Mouse (Mus musculus): ENCODE data around the gene Lsmem1. TPM values are rescaled to one million over a fixed set of nuclear protein-coding genes. Genes with fewer than 3 reads are reported as not detected.

Gene Lsmem1
- total RNA-seq (2021), result 1 to 10 TPM in 1 of 2 experiments, under 1 TPM in 1; 0.45 to 2.3 TPM
- long read RNA-seq, experiment 1, result 0 reads
- long read RNA-seq, experiment 2, result 0 reads

DNA sequence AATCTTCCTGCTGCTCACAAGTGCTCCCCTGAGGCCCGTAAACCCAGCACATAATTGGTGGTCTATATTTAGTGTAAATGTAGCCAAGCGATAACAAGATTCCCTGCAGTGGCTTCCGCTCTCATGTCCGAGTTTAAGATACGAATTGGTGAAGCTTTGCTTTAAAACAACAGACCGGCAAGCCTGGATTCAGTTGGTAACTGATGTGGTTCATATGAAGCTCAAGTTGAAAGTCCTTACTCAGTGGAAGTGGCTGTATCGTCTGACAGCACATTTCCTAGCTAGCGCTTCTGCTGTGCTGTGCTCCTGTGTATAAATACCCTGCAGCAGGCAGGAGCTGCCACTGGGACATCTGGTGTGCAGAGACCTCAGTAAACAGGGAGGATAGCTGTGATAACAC is at the start of gene Lsmem1:
Gene Lsmem1, minus strand, starts transcription at position 189 of the 400 bp plus-strand sequence.
- DNase-seq, result no peak

DNA sequence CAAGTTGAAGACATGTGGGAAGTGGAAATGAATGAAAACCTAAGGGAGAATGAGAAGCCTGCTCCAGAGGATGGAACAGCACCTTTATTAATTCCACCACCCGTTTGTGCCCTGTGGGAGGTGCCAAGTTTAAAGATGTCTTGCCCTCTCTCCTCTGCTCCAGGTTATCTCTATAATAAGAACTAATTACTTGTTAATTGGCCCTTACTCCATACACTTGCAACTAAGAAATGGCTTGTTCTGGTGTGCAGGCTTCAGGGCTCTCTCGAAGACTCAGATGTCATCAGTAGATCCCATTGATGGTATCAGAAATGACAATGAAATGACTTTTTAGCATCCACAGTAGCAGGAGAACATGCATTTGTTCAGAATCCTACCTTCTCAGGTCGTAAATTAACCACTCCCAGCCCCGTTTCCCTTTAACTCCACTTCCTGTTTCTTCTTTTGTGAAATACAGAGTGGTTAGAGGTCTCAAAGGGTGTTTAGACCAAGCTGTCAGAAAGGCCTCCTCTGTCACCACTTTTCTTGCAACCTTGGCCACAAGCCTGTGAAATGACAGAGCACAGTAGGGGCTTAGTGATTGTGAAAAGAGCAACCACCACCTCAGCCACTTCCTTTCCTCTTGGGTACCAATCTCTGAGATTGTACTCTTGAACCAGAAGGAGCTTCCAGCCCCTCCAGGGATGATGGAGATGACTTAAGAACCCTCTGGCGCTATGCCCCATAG is 49.3 kb upstream of the Lsmem1 start, which contains the start of gene Ifrd1:
Gene Ifrd1, minus strand, starts transcription at position 51 of the 727 bp plus-strand sequence.
- no peak for DNase-seq

DNA sequence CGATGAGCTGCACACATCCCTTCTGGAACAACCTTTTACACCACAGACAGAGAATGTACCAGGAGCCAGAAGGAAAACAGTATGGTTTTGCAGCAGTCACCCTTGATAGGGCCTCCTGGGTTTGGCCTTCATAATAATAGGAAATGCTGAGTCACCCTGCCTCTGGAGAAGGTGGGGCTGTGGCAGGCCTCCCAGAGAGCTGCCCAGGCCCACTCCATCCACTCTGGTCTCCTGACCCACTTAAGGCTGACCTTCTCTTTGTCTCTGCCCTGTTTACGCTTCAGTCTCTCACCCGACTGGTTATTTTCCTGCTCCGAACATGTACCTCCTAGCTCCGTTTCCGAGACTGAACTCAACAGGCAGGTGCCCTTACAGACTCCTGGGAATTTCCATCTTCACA is 48.7 kb upstream of the Lsmem1 start:
- peak; percentile 67 for DNase-seq

DNA sequence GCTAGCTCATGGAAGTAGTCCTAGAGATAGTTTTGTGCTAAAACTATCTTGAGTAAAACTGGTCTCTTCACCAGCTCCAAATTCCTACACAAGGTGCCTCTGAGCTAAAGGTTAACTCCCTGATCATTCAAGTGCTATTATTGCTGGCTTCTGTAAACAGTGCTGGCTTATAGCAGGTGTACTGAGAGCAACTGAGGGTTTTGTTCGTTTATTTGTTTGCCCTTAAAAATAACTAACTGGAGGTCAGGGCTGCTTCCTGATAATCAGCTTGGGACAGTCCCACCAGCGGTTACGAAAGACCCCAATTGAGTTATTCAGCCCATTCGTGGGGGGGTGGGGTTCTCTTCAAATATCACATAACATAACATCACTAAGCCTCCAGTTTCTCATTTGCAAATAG is 48.1 kb upstream of the Lsmem1 start:
- no peak for DNase-seq

DNA sequence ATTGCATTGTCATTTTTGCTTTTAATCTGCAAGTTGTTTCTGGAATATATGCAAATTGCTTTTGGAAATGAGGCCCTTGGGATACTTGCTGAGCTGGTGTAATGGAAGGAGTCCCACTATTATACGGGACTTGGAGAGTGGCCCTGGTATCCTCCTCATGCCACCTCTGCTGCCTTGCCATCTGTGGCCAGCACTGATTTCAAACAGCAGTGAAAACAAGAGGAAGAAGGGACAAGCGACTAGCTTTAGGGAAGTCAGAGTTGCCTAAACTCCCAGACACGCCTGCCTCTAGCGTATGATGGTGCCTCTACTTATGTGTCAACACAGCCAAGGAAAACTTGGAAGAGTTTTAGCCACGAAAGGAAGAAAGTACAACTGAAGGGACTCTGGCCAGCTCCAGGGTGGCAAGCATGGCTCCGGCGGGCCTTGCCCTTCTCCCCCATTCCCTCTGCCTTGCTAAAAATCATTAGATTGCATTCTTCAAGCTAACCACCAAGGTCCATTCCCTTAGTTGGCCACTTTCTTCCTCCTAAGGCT is 46.2 kb upstream of the Lsmem1 start:
- peak; percentile 20 for DNase-seq

DNA sequence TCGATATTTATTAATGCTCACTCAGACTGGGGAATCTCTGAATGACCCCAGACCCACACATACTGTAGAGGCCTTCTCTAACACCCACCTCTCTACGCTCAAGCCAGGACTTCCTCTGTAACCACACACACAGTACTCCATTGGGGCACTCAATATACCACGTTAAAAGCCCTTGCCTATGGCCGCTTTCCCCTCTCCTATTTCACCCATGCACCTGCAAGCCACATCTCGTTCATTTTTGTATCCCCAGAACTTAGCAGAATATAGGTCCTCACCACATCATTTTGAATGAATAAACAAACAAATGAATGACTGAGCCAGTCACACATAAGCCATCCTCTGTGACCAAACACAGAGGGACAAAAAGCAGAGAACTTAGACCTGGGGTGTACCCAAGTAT is 45.6 kb upstream of the Lsmem1 start:
- no peak for DNase-seq

DNA sequence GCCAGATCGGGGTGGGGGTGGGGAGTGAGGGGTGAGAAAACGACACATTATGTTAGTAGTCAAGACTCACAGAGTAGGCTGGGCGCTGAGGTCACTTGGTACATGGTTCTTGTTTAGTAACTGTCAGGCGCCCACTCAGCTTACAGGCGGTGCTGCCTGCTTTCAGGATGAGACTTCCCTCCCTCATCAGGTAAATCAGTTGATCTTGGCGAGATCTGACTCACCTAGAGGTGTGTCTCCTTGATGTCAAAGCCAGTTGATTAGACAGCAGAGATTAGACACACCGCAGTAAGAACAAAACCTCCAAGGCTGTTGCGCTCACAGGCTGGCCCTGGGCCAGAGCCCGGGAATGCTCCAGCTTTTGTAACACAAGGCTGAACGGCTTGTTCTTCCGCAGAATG is 44.5 kb upstream of the Lsmem1 start:
- peak; percentile 91 for DNase-seq

DNA sequence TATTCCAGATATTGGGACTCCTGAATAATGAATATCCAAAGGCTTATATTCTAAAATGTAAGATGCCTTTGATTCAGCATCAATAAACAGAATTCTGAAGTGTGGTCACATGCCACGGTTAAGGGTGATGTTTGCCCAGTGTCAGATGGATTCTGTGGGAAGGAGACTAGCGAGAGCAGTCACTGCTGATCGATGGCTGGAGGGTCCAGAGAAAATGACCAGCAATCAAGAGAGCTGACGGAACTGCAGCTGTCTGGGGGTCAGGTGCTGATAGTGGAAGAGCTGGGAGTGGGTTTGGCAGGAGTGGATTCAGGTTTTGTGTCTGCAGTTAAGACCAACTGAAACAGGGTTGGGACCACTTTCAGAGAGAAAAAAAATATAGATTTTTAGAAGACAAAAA is 44.0 kb upstream of the Lsmem1 start:
- no peak for DNase-seq

DNA sequence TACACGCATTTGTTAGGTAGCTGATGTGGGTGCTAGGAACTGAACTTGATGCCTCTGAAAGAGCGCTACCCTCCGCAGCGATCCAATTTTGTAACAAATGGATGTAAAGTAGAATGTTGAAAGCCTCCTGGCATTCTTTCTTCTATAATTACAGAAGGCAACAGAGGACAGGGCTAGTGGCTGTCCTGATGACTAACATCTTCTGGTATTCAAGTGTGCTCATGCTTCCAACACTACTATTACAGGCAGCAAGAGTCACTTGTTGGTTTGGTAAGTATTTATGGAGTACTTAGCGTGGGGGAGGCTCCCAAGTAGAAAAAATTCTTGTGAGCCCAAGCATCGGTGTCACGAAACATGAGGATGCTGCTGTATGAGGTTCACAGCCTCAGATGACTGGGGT is 39.9 kb upstream of the Lsmem1 start:
- no peak for DNase-seq

DNA sequence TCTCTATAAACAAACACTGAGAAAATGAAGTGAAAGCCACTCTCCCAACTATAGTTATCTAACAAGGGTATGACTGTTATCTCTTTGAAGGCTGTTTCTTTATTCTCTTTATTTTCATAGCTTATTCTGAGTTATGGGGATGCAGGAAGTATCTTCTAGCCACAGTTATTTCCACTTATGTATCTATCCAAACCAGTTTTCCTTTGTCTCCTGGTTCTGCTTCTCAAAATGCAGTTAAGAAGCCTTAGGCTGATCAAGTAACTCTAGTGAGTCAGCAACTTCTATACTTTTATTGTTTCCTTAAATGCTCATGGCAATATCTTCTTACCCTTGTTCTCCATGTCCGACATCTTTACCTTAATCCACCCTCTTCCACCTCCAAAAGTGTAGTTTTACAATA is 32.9 kb upstream of the Lsmem1 start:
- DNase-seq, result no peak

DNA sequence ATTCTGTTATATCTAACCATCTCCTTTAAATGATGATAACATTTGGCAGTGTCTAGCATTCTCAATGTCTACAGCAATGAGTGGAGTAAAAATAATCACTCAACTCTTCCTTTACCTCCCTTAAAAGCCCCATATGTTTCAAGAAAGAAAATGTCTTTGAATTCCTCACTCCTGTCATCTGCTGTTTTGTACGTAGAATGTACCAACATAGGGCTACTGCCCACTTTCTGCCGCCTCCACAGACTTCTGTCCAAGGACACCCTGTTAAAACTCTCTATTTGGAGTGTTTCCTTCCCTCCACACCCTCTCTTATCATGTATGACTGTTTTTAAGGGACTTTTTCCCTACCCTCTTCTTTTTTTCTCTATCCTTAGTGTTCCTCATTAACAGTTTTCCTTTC is 32.3 kb upstream of the Lsmem1 start:
- no peak for DNase-seq

DNA sequence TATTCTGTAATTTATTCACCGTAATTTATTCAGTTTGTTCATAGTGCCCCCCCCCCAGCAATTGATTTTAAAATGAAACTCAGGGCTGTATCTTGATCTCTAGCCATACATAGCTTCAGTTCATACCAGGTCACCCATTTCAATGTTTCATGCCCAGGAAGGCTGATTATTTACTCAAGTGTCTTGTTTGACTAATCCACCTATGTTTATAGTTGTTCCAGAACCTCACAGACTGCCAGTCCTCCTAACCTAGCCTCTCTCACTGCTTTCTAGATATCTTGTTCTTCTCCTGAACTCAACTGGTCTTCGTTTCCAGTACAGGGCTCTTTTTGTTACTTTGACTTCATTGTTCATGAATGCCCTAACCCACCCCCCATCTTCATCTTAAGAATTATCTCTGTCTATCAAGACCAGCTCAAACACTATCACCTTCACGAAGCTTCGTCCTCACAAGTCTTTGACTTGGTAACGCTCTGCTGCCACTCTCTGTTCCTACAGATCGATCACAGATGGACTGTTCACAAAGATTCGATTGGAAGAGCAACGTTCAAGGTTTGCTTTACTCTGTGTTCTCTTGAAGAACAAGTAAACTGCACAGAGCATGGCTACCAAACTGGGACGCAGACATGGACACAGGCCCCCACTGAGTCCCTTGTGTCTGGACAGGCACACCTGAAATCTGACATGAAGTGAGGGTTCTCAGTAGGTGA is 25.0 kb upstream of the Lsmem1 start:
- no peak for DNase-seq

DNA sequence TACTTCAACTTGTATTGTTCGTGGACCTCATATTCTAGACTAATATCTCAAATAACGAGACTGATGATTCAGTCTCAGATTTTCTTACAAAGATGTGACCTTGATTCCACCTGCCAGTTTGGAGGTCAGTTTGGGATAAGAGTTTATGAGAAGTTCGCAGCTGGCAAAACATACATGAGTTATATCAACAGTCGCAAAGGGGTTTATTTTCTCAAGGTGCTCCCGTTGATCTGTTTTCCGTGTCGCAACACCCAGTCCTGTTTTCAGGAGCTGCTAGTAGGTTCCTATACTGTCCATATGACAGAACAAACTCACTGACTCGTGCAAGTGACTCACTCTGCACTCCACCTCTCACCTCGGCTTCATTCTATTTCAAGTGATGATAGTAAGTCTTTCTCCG is 24.4 kb upstream of the Lsmem1 start:
- peak; percentile 27 for DNase-seq

DNA sequence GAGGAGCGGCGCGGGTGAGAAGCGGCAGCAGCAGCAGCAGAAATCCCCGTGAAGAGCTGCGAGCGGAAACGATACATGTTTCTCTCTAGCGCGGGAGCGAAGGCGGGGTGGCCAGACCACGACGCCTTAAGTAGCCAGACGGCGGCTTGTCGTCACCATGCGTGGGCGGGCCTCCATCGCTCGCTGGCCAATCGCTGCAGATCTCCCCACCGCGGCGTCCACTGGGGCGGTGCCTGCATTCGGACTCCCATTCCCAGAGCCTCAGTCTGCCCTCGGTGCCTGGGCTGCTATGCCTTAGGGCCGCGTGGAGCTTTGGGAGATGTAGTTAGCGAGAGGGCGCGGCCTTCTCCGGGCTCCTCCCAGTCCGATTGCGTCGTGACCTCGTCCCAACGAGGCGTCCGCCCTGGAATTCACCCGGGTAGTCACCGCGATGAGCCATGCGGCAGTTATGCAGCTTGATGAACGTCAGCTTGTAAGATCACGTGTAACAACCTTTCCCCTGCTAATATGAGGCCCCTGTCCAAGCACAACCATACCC is 23.9 kb upstream of the Lsmem1 start:
- peak; percentile 99 for DNase-seq

DNA sequence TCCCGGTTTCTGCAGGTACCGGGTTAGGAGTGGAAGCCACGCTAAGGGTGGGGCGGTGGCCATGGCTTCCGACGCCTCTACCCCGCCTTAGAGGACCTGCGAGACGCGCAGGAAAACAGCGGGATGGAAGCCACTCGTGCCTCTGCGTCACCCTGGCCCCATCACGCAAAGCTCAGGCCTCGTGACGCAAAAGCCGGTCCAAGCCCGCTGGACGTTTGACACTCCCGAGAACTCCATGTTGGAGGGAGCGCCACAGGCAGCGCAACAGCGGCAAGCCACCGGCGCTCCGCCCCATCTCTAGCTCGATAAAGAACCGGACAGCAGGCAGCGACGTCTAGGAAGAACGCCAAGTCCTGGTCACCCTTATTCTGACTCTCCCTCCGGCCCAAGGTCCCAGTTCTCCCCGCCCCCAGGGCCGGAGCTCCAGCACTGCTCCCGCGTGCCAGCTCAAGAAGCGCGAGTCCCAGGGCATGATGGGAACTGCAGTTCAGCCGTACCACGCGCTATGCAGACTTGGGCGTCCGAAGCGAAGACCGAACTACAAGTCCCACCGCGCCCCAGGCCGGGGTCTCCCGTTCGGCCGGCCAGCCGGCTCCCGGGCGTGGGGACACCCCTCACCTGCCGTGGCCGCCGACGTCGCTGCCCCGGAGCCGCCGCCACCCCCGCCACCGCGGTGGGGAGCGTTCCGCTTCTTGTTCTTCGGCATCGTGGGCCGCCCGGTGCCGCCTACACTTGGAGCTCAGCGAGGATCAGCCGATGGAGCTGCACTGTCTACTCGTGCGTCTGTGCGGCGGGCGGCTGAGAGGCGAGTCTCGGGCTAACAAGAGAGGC is 23.2 kb upstream of the Lsmem1 start:
- DNase-seq, result peak; percentile 96

DNA sequence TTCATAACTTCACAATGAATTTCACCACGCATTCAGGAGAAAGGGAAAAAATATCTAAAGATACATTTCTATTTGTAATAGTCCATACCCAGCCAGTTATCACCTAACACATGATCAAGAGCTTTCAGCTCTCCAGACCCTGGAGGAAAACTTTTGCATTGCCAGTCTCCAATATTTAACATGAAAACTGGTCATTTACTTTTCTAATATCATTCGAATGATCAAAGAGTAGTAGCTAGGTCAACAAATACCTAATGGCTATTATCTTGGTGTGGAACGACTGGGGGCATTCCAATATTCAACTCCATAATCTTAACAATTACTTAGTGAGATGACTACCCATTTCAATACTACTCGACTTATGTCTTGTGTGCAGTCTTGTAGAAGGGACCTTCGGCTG is 22.3 kb upstream of the Lsmem1 start:
- DNase-seq, result no peak

DNA sequence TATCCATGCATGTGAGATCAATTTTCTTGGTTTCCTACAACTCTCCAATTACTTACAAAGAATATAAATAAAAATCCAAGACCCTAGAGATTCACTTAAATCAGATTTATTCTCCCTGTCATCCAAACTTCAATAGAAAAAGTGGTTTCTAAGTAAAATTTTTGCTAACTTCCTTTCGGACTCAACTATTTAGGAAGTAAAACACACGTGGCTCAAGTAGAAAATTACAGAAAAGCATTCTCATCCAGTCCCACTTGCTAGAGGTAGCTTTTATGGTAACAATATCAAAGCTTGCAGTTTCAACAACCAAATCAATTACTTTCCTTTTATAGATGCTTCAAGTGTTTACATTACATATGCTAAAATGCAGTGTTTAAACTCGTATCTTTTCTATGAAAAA is 21.6 kb upstream of the Lsmem1 start:
- DNase-seq, result no peak

DNA sequence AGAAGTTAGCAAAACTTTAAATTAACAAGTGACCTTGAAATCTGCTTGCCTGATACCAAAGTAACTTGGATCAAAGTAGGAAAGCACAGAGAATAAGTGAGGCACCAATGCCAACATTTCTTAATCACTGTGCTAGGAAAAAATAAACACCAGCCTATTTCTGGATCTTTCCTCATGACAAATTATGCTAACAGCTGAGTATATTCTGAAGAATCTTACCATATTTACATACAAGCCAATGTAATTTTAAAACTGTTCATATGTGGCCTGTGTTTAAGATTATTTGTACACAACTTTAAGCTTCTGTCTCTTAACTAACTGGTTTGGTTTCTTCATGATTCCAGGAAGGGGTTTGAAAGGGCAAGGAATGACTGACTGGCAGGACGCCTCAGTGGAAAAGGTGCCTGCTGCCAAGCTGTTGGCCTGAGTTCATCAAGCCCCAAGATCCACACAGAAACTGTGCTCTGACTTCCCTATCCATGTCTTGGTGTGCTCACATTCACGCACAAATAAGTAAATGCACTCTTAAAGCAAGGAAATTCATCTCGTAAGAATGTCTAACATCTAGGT is 20.8 kb upstream of the Lsmem1 start:
- DNase-seq, result peak; percentile 72

DNA sequence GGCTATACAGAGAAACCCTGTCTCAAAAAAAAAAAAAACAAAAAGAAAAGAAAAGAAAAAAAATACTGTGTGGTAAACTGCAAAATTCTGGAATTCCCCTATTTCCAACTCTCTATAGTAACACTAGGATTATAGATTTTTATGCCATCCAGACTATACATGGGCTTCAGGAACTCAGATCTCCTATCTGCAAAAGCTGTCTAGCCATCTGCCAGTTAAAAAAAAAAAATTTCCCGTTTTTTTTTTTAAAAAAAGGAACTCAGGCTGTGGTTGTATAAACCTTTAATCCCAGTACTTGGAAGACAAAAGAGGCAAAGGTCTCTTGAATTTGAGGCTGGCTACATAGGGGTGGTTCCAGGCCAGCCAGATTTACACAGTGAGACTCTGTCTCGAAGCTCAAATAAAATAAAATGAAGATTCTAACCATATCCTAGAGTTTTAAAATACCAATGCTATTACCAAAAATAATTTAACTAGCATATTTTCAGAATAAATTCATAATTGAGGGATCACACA is 19.2 kb upstream of the Lsmem1 start:
- DNase-seq, result no peak

DNA sequence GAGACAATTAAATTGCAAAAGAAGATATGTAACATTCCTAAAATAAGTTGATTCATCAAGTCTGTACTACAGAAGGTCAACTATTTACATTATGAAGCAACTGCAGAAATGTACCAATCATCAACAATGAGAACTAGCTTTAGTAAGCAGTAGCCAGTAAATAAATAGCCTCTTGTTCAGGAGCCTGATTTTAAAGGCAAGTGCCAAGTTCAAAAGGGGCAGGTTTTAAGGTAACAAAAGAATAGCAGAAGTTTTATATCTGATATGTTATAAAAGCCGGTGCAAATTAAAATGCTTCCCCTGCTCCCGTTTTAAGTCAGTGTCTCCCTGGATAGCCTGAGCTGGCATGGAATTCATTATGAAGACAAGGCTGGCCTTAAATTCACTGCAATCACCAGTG is 18.5 kb upstream of the Lsmem1 start:
- DNase-seq, result no peak
